Mouse (Mus musculus): ENCODE measurements around the gene Grsf1.

Grsf1 gene

GRCm38 (mm10) chr5:88688583-88689187, 12.7 kb upstream of the Grsf1 start:
- DNase-seq (ENCODE audit: low spot score in 2 of 2): no peak

GRCm38 (mm10) chr5:88687996-88688406, 12.0 kb upstream of the Grsf1 start:
- DNase-seq (ENCODE audit: low spot score in 2 of 2): no peak

GRCm38 (mm10) chr5:88685745-88686299, 9.9 kb upstream of the Grsf1 start:
- no peak for DNase-seq (ENCODE audit: low spot score in 2 of 2)

GRCm38 (mm10) chr5:88685306-88685705, 9.3 kb upstream of the Grsf1 start:
- no peak for DNase-seq (ENCODE audit: low spot score in 2 of 2)

- no peak for DNase-seq (ENCODE audit: low spot score in 2 of 2)
These were observed 8.3 kb upstream of the Grsf1 start for GRCm38 (mm10) chr5:88684226-88684625.

- DNase-seq (ENCODE audit: low spot score in 2 of 2): no peak
These were observed 7.7 kb upstream of the Grsf1 start for GRCm38 (mm10) chr5:88683706-88684105.

- DNase-seq (ENCODE audit: low spot score in 2 of 2): no peak
These were observed 4.6 kb upstream of the Grsf1 start for GRCm38 (mm10) chr5:88680567-88680966.

GRCm38 (mm10) chr5:88679341-88679740, 3.4 kb upstream of the Grsf1 start:
- DNase-seq (ENCODE audit: low spot score in 2 of 2): no peak

- DNase-seq (ENCODE audit: low spot score in 2 of 2): no peak
These were observed 3.0 kb upstream of the Grsf1 start for GRCm38 (mm10) chr5:88678929-88679328.

GRCm38 (mm10) chr5:88674703-88675442, 1.1 kb downstream of the Grsf1 start:
- DNase-seq (ENCODE audit: low spot score in 2 of 2): peak; percentile 47 to 49

GRCm38 (mm10) chr5:88663875-88664274, 12.1 kb downstream of the Grsf1 start:
- DNase-seq (ENCODE audit: low spot score in 2 of 2): no peak

GRCm38 (mm10) chr5:88663151-88663550, 12.8 kb downstream of the Grsf1 start:
- DNase-seq (ENCODE audit: low spot score in 2 of 2): no peak

GRCm38 (mm10) chr5:88657868-88658267, 18.1 kb downstream of the Grsf1 start:
- no peak for DNase-seq (ENCODE audit: low spot score in 2 of 2)

- no peak for DNase-seq (ENCODE audit: low spot score in 2 of 2)
These were observed 23.4 kb downstream of the Grsf1 start for GRCm38 (mm10) chr5:88652589-88652988.

- no peak for DNase-seq (ENCODE audit: low spot score in 2 of 2)
These were observed 26.5 kb downstream of the Grsf1 start for GRCm38 (mm10) chr5:88649250-88650173.

GRCm38 (mm10) chr5:88645405-88645804, 30.6 kb downstream of the Grsf1 start:
- no peak for DNase-seq (ENCODE audit: low spot score in 2 of 2)

GRCm38 (mm10) chr5:88644901-88645300, 31.1 kb downstream of the Grsf1 start:
- no peak for DNase-seq (ENCODE audit: low spot score in 2 of 2)

- DNase-seq (ENCODE audit: low spot score in 2 of 2): no peak
These were observed 32.5 kb downstream of the Grsf1 start for GRCm38 (mm10) chr5:88643491-88643890.

GRCm38 (mm10) chr5:88642786-88643185, 33.2 kb downstream of the Grsf1 start:
- no peak for DNase-seq (ENCODE audit: low spot score in 2 of 2)

- DNase-seq (ENCODE audit: low spot score in 2 of 2): no peak
These were observed 41.9 kb downstream of the Grsf1 start for GRCm38 (mm10) chr5:88634076-88634475.

- peak in 1 of 2 experiments; percentile 18 for DNase-seq (ENCODE audit: low spot score in 2 of 2)
These were observed 43.5 kb downstream of the Grsf1 start for GRCm38 (mm10) chr5:88632463-88632862.

- DNase-seq (ENCODE audit: low spot score in 2 of 2): peak in 1 of 2 experiments; percentile 10
These were observed 44.4 kb downstream of the Grsf1 start for GRCm38 (mm10) chr5:88631545-88631944.

Data from right cerebral cortex, postnatal 10 days (tissue).